In the genomic region with DNA sequence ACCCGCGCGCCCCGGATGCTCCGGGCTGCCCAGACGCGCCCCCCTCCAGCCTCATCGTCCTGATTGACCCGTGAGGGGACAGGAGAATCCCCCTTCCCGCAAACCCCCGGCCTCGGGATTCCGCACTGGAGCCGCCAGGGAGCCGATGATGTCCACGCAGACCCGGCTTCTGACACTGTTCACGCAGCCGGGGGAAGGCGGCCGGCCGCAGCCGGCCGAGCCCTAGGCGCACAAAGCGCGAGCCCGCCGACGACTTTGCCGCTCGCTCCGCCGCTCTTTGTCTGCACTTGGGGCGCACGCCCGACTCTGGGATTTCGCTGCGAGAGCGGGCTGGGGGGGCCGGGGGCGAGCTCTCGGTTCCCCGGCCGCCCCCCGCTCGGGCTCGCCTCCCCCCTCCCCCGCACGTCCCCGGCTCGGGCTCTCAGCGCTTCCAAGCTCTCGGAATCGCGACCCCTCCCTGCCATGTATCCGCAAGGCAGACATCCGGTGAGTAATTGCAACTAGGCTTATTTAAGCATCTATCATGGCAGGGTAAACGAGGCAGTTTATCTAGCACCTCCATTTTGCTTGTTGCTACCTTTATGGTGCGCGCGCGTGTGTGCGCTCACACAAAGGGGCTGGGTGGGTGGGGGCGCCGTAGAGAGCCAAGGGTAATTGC, we compare ENCODE assay signal across 8 mouse cellular contexts. TPM values are rescaled to one million over a fixed set of nuclear protein-coding genes. Genes with fewer than 3 reads are reported as not detected.
DNase-seq lines count a peak whose midpoint lies in the region; ATAC-seq and TF ChIP-seq lines count a peak whose summit lies in the region.

No protein-coding gene starts in this region.

- peaks cover 18% of the 10 kb centered on the region for H3K36me3 ChIP-seq in kidney, embryonic 15.5 days
- peaks cover 3% of the 10 kb centered on the region for H3K36me3 ChIP-seq in spleen, adult 2 months (ENCODE audit: control insufficient read depth, insufficient read depth, low read length)

- peaks cover 69% of the 10 kb centered on the region for H3K4me1 ChIP-seq in kidney, embryonic 15.5 days
- H3K4me1 ChIP-seq in spleen, adult 2 months (ENCODE audit: control insufficient read depth, insufficient read depth, insufficient read length) = peaks cover 24% of the 10 kb centered on the region

- TF ChIP-seq POLR2A in spleen, adult 2 months (IDR thresholded peaks at IDR 0.05; ENCODE audit: low read depth, low read length) = no peak

- DNase-seq in 3134 (ENCODE audit: extremely low read depth, insufficient read length, low spot score) = peak; percentile 64
- DNase-seq in cerebellum, adult 8-10 months = peak; percentile 64
- DNase-seq in gastrocnemius, postnatal 4 days (ENCODE audit: low spot score in 2 of 2) = peak; percentile 47 to 66
- peak; percentile 64 to 72 for DNase-seq in lung, postnatal 4 days
- DNase-seq in spleen, adult 2 months (ENCODE audit: low read depth in 1 of 2, low spot score in 2 of 2) = peak in 1 of 2 experiments; percentile 38
- DNase-seq in frontal cortex, postnatal 36 days (ENCODE audit: low spot score in 2 of 2) = no peak

- peak overlapping the region; percentile 95 for H3K27ac ChIP-seq in kidney, embryonic 15.5 days
- H3K27ac ChIP-seq in spleen, adult 2 months (ENCODE audit: insufficient read depth, low read length) = peak overlapping the region; percentile 85

- no peak for TF ChIP-seq CTCF in spleen, adult 2 months (IDR thresholded peaks at IDR 0.05; ENCODE audit: extremely low read depth, insufficient read depth, insufficient read length, insufficient replicate concordance)

- no peaks in the 10 kb centered on the region for H3K27me3 ChIP-seq in kidney, embryonic 15.5 days
- peaks cover 3% of the 10 kb centered on the region for H3K27me3 ChIP-seq in spleen, adult 2 months (ENCODE audit: control insufficient read depth, insufficient read depth, low read length)

- peak; percentile 1 for ATAC-seq in CD4-positive, CD25-positive, alpha-beta regulatory T cell, adult 4 months
- no peak for ATAC-seq in kidney, embryonic 15.5 days (replicated peaks; ENCODE audit: low FRiP score)

- WGBS in kidney, embryonic 15.5 days = under 1% methylated on average over 62 of the region's 66 CpGs
- WGBS in spleen, adult 2 months = under 1% methylated on average over 56 of the region's 66 CpGs

- H3K9me3 ChIP-seq in kidney, embryonic 15.5 days (replicated peaks) = no peaks in the 10 kb centered on the region

- H3K4me3 ChIP-seq in kidney, embryonic 15.5 days (replicated peaks) = peak overlapping the region; percentile 79
- peak overlapping the region; percentile 81 for H3K4me3 ChIP-seq in spleen, adult 2 months (ENCODE audit: extremely low read depth, insufficient read depth, insufficient read length)

- H3K4me2 ChIP-seq in kidney, embryonic 15.5 days = peak overlapping the region; percentile 78

- peak overlapping the region; percentile 98 for H3K9ac ChIP-seq in kidney, embryonic 15.5 days

RNA-seq across cellular contexts. Expression of a gene that starts 0.9 kb away (rescaled TPM):
- polyA plus RNA-seq in CD4-positive, CD25-positive, alpha-beta regulatory T cell, adult 4 months (2017; shearing (Covaris generic)) = 10 to 100 TPM; 19.6 to 23.7 TPM
- total RNA-seq in gastrocnemius, postnatal 4 days (2021) = 10 to 100 TPM; 35.0 to 47.8 TPM
- 26.1 and 30.9 TPM in 2 replicates for polyA plus RNA-seq in kidney, embryonic 15.5 days (2015; fragmentation: Nextera tagmentation; extraction: Ambion mirVana)
- polyA plus RNA-seq in spleen, adult 2 months (2012; rRNA removed) = 85.4 and 104 TPM in 2 replicates

Comparison
In these comparisons a context has a peak if more than half of its experiments do, and no peak if none do; other contexts are left out.
1. DNase-seq: peak in 3134 (single experiment), cerebellum, adult 8-10 months (single experiment), gastrocnemius, postnatal 4 days (2 of 2) and lung, postnatal 4 days (2 of 2); none in frontal cortex, postnatal 36 days (0 of 2).